Mouse (Mus musculus) kidney, embryonic 14.5 days (tissue): ENCODE data around the gene Kif6. TPM values are rescaled to one million over a fixed set of nuclear protein-coding genes. Genes with fewer than 3 reads are reported as not detected.

Source experiments
- ATAC-seq: fragments of 200-750 bp; cut with Nextera tagmentation; 2 replicates; pipeline ENCODE4 v1.8.0; 2017; ENCODE audit warnings: moderate number of reproducible peaks, mild to moderate bottlenecking, moderate TSS enrichment, moderate library complexity; ENCODE audit not compliant: low FRiP score, low TSS enrichment
- H3K27ac ChIP-seq: fragments of 300-500 bp; sonication (generic); 2 replicates; pipeline ENCODE4 v1.5.1; 2014; ENCODE audit warnings: low read depth, mild to moderate bottlenecking, low read length, moderate library complexity, mixed read lengths
- H3K27me3 ChIP-seq: fragments of 300-500 bp; sonication (generic); 2 replicates; pipeline ENCODE4 v1.6.1; 2014; ENCODE audit warnings: mild to moderate bottlenecking, low read length; ENCODE audit not compliant: control insufficient read depth, insufficient read depth
- H3K36me3 ChIP-seq: fragments of 300-500 bp; sonication (generic); 2 replicates; pipeline ENCODE4 v1.6.1; 2014; ENCODE audit warnings: low read length, mixed read lengths; ENCODE audit not compliant: control insufficient read depth, insufficient read depth
- H3K4me1 ChIP-seq: fragments of 300-500 bp; sonication (generic); 2 replicates; pipeline ENCODE4 v1.6.1; 2014; ENCODE audit warnings: low read length, mixed read lengths; ENCODE audit not compliant: control insufficient read depth, insufficient read depth
- H3K4me2 ChIP-seq: fragments of 300-500 bp; sonication (generic); replicated peaks from 2 replicates; pipeline ENCODE4 v1.6.1; 2014; ENCODE audit warnings: low read depth, mild to moderate bottlenecking, low read length
- H3K4me3 ChIP-seq: fragments of 300-500 bp; sonication (generic); 2 replicates; pipeline ENCODE4 v1.5.1; 2014; ENCODE audit warnings: mild to moderate bottlenecking, low read length
- H3K9ac ChIP-seq: fragments of 300-500 bp; sonication (generic); 2 replicates; pipeline ENCODE4 v1.6.1; 2014; ENCODE audit warnings: low read depth, mild to moderate bottlenecking, low read length, moderate library complexity
- H3K9me3 ChIP-seq: fragments of 300-500 bp; sonication (generic); 2 replicates; pipeline ENCODE4 v1.6.1; 2016; ENCODE audit warnings: low read length; ENCODE audit not compliant: control insufficient read depth
- WGBS: fragments of 180-500 bp; shearing (Covaris S2); extraction: QIAGEN DNeasy Blood & Tissue Kit; methylation state at CpG from one replicate; pipeline ENCODE4 v1.1.7; 2014; 5-methylcytosine and 5-hydroxymethylcytosine counted together
- polyA plus RNA-seq: library from polyadenylated mRNA; unstranded; fragments of >200 nt; fragmentation: Nextera tagmentation; extraction: Ambion mirVana; gene quantifications from 2 replicates; pipeline ENCODE4 v1.2.1, GENCODE M21; 2014

The Kif6 gene
- polyA plus RNA-seq, 1 experiment from 2014 or later: 2.0 TPM

- Histone ChIP-seq H3K9ac (no peak overlapping the region), H3K4me2 (no peak overlapping the region), H3K36me3 (no peaks in the 10 kb centered on the region), H3K27me3 (no peaks in the 10 kb centered on the region), H3K4me1 (no peaks in the 10 kb centered on the region), H3K4me3 (no peak overlapping the region), H3K9me3 (no peaks in the 10 kb centered on the region), H3K27ac (no peak overlapping the region)
- ATAC-seq: peak; percentile 58
- 4% methylated on average over 4 of the region's 4 CpGs for WGBS
Observed at GRCm38 (mm10) chr17:49935602-49936205, 320.8 kb downstream of the Kif6 start.

GRCm38 (mm10) chr17:49936214-49936613 lies 321.3 kb downstream of the Kif6 start:
- H3K27ac ChIP-seq: no peak overlapping the region
- H3K9me3 ChIP-seq: no peaks in the 10 kb centered on the region
- no peak overlapping the region for H3K4me3 ChIP-seq
- H3K9ac ChIP-seq: no peak overlapping the region
- 18% methylated on average over 2 of the region's 2 CpGs for WGBS
- no peak overlapping the region for H3K4me2 ChIP-seq
- no peaks in the 10 kb centered on the region for H3K4me1 ChIP-seq
- H3K36me3 ChIP-seq: no peaks in the 10 kb centered on the region
- no peaks in the 10 kb centered on the region for H3K27me3 ChIP-seq
- ATAC-seq: peak; percentile 61; the same call in 1 of the 2 replicates

GRCm38 (mm10) chr17:49939146-49939545 lies 324.2 kb downstream of the Kif6 start:
- Histone ChIP-seq H3K4me1 (no peaks in the 10 kb centered on the region), H3K27ac (no peak overlapping the region), H3K4me3 (no peak overlapping the region), H3K27me3 (no peaks in the 10 kb centered on the region), H3K36me3 (no peaks in the 10 kb centered on the region), H3K9ac (no peak overlapping the region), H3K9me3 (no peaks in the 10 kb centered on the region), H3K4me2 (no peak overlapping the region)
- no peak for ATAC-seq
- 69% methylated on average over 7 of the region's 7 CpGs for WGBS

- Histone ChIP-seq H3K4me3 (no peak overlapping the region), H3K27me3 (no peaks in the 10 kb centered on the region), H3K9me3 (no peaks in the 10 kb centered on the region), H3K36me3 (no peaks in the 10 kb centered on the region), H3K4me2 (no peak overlapping the region), H3K9ac (no peak overlapping the region), H3K4me1 (no peaks in the 10 kb centered on the region), H3K27ac (no peak overlapping the region)
- 60% methylated on average over 6 of the region's 6 CpGs for WGBS
- ATAC-seq: no peak
Observed at GRCm38 (mm10) chr17:49942674-49943073, 327.7 kb downstream of the Kif6 start.

- H3K27ac ChIP-seq: peak overlapping the region; percentile 56; the same call in 1 of the 2 replicates
- no peaks in the 10 kb centered on the region for H3K9me3 ChIP-seq
- no peak for ATAC-seq
- H3K4me1 ChIP-seq: no peaks in the 10 kb centered on the region; the same call in 1 of the 2 replicates
- no peak overlapping the region for H3K9ac ChIP-seq
- no peaks in the 10 kb centered on the region for H3K36me3 ChIP-seq
- no peak overlapping the region for H3K4me3 ChIP-seq
- no peak overlapping the region for H3K4me2 ChIP-seq
- 12% methylated on average over 7 of the region's 7 CpGs for WGBS
- H3K27me3 ChIP-seq: no peaks in the 10 kb centered on the region
Observed at GRCm38 (mm10) chr17:49951491-49951855, 336.5 kb downstream of the Kif6 start.

GRCm38 (mm10) chr17:49951856-49952607 lies 337.1 kb downstream of the Kif6 start:
- peak; percentile 20; the same call in 1 of the 2 replicates for ATAC-seq
- Histone ChIP-seq H3K9me3 (no peaks in the 10 kb centered on the region), H3K4me2 (peak overlapping the region; percentile 21; the same call in 1 of the 2 replicates), H3K36me3 (no peaks in the 10 kb centered on the region), H3K4me1 (no peaks in the 10 kb centered on the region; the same call in 1 of the 2 replicates), H3K9ac (no peak overlapping the region), H3K27ac (peak overlapping the region; percentile 56; the same call in 1 of the 2 replicates), H3K27me3 (no peaks in the 10 kb centered on the region), H3K4me3 (no peak overlapping the region)
- 52% methylated on average over 22 of the region's 22 CpGs for WGBS

GRCm38 (mm10) chr17:49959021-49959420 lies 344.1 kb downstream of the Kif6 start:
- ATAC-seq: no peak
- H3K4me3 ChIP-seq: no peak overlapping the region
- H3K9me3 ChIP-seq: no peaks in the 10 kb centered on the region
- no peaks in the 10 kb centered on the region for H3K4me1 ChIP-seq
- no peaks in the 10 kb centered on the region for H3K36me3 ChIP-seq
- no peaks in the 10 kb centered on the region for H3K27me3 ChIP-seq
- no peak overlapping the region for H3K9ac ChIP-seq
- H3K4me2 ChIP-seq: no peak overlapping the region
- no peak overlapping the region for H3K27ac ChIP-seq

Other genes with a start within 250 kb of the Kif6 start
- 8.9 and 9.3 TPM in 2 replicates for gene Mocs1, start 186.8 kb upstream of the Kif6 start, polyA plus RNA-seq
- gene Daam2, start 50.8 kb upstream of the Kif6 start, polyA plus RNA-seq: 4.7 and 7.9 TPM in 2 replicates